Mouse (Mus musculus): Measurements from ENCODE around the gene Bdh2. TPM values are rescaled to one million over a fixed set of nuclear protein-coding genes. Genes with fewer than 3 reads are reported as not detected.
A peak's percentile ranks its signal among the peaks of the same experiment; 100 is the strongest.

The Bdh2 gene
- total and polyA plus RNA-seq, 3 experiments: 0.38 to 1.4 TPM; not detected in 1

DNA sequence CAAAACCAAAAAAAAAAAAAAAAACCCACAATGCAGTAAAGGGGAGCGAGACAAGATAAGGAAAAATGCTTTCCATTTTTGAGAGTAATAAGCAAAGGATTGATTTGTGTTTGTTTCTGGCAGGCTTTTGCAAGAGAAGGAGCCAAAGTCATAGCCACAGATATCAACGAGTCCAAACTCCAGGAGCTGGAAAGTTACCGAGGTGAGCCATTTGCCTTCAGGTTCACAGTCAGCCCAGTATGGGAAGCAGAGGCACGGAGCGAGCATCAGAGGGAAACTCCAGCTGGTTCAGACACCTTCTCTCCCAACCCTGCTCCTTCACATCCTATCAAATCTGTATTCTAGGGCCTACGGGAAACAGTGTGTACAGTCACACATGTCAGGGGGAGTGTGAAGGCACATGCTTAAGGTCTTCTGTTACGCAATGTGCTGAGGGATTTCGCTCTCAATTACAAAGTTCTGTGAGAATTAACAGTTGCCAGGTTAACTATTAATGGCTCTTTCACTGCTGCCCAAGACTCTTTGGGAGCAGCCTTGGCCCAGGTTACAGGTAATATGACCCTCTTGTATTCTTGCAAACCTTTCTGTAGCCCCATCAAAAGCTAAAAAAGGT lies 7.2 kb downstream of the Bdh2 start:
- DNase-seq (ENCODE audit: low spot score) (no peak), ATAC-seq (ENCODE audit: extremely low read depth, insufficient number of reproducible peaks, low FRiP score, poor library complexity, severe bottlenecking) (no peak)
- no peak overlapping the region for H3K4me3 ChIP-seq (ENCODE audit: low read depth, low read length)
- H3K4me1 ChIP-seq (ENCODE audit: insufficient read depth, low read depth, low read length): no peaks in the 10 kb centered on the region
- TF ChIP-seq POLR2AphosphoS5 (IDR thresholded peaks at IDR 0.05; ENCODE audit: insufficient replicate concordance, low read depth, low read length) (no peak), CTCF (IDR thresholded peaks at IDR 0.05; ENCODE audit: low read depth, low read length) (no peak), TAL1 (conservative IDR thresholded peaks at IDR 0.05; ENCODE audit: low read depth, low read length) (no peak), GATA2 (IDR thresholded peaks at IDR 0.05; ENCODE audit: borderline replicate concordance, low read depth, low read length) (no peak), GATA1 (IDR thresholded peaks at IDR 0.05; ENCODE audit: borderline replicate concordance, low read length) (no peak)
- no peaks in the 10 kb centered on the region for H3K36me3 ChIP-seq (replicated peaks)
- no peaks in the 10 kb centered on the region for H3K9me3 ChIP-seq (replicated peaks)
- H3K27me3 ChIP-seq (ENCODE audit: insufficient read depth, low read length): peaks cover 9% of the 10 kb centered on the region

DNA sequence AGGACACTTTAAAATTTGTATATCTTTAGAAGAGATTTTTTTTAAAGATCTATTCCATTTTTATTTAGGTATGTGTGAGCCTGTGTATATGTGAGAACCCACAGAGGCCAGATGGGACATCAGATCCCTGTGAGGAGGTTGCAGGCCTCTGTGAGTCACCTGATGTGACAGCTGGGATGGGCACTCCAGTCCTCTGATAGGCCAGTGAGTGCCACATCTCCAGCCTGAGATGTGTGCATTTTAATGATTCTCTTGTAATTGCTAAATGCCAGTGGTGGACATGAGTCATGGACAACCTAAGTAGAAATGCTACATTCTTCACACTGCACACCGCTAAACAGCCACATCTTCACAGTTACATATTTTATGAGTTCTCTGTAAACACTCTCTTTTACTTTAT lies 8.1 kb downstream of the Bdh2 start:
- H3K9me3 ChIP-seq (replicated peaks): no peaks in the 10 kb centered on the region
- H3K27me3 ChIP-seq (ENCODE audit: insufficient read depth, low read length): peaks cover 10% of the 10 kb centered on the region
- no peak for TF ChIP-seq CTCF (IDR thresholded peaks at IDR 0.05; ENCODE audit: low read depth, low read length)
- TF ChIP-seq GATA1 (IDR thresholded peaks at IDR 0.05; ENCODE audit: borderline replicate concordance, low read length): no peak
- TF ChIP-seq GATA2 (IDR thresholded peaks at IDR 0.05; ENCODE audit: borderline replicate concordance, low read depth, low read length): no peak
- TF ChIP-seq TAL1 (conservative IDR thresholded peaks at IDR 0.05; ENCODE audit: low read depth, low read length): no peak
- TF ChIP-seq POLR2AphosphoS5 (IDR thresholded peaks at IDR 0.05; ENCODE audit: insufficient replicate concordance, low read depth, low read length): no peak
- no peaks in the 10 kb centered on the region for H3K4me1 ChIP-seq (ENCODE audit: insufficient read depth, low read depth, low read length)
- DNase-seq (ENCODE audit: low spot score) (no peak), ATAC-seq (ENCODE audit: extremely low read depth, insufficient number of reproducible peaks, low FRiP score, poor library complexity, severe bottlenecking) (no peak)
- no peak overlapping the region for H3K4me3 ChIP-seq (ENCODE audit: low read depth, low read length)
- no peaks in the 10 kb centered on the region for H3K36me3 ChIP-seq (replicated peaks)

DNA sequence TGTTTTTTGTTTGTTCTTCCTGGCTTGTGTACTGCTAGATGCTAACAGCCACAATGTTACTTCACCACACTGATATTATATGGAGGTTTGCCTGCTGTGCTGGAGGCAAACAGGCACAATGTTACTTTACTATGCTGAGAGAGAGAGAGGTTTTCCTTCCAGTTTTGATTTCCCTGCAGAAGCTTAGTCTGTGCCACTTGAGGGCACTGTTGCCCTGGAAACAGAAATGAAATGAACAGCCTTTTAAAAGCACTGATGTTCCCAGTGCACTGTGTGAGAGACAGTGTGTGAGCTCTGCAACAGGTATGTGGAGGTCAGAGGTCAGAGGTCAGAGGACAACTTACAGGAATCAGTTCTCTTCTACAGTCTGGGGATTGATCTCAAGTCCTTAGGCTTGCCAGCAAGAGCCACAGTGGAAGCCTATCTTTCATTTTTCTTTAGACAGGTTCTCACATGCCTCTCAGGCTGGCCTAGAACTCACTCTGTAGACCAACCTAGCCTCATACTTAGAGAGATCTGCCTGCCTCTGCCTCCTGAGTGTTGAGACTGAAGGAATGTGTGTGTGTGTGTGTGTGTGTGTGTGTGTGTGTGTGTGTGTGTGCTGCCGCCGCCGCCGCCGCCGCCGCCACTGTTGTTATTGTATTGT lies 9.4 kb downstream of the Bdh2 start:
- DNase-seq (ENCODE audit: low spot score) (peak; percentile 4), ATAC-seq (ENCODE audit: extremely low read depth, insufficient number of reproducible peaks, low FRiP score, poor library complexity, severe bottlenecking) (no peak)
- Histone ChIP-seq H3K36me3 (replicated peaks) (no peaks in the 10 kb centered on the region), H3K4me1 (ENCODE audit: insufficient read depth, low read depth, low read length) (no peaks in the 10 kb centered on the region), H3K9me3 (replicated peaks) (no peaks in the 10 kb centered on the region), H3K27me3 (ENCODE audit: insufficient read depth, low read length) (peaks cover 13% of the 10 kb centered on the region), H3K4me3 (ENCODE audit: low read depth, low read length) (no peak overlapping the region)
- TF ChIP-seq CTCF (IDR thresholded peaks at IDR 0.05; ENCODE audit: low read depth, low read length): 0 out of 2 replicates have a peak, but pooled peaks have one; percentile 16
- TF ChIP-seq TAL1 (conservative IDR thresholded peaks at IDR 0.05; ENCODE audit: low read depth, low read length): no peak

DNA sequence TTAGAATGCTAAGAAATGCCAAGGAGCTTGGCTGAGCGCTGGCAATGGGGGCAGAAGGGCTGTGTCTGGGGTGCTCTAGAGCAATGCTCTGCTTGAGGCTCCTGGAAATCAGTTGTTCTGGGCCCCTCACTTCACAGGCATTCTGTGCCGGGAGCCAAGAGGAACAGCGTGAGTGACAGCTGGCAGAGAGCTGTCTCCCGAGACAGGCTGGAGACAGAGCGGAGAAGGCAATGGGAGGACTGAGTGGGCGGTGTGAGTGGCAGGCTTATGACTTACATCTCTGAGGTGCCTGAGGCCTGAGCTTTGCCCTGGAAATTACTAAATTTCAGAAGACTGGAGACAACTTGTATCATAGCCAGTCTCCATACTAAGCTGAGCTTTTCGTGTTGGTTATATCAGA lies 12.7 kb downstream of the Bdh2 start:
- ATAC-seq (ENCODE audit: extremely low read depth, insufficient number of reproducible peaks, low FRiP score, poor library complexity, severe bottlenecking) (no peak), DNase-seq (ENCODE audit: low spot score) (no peak)
- Histone ChIP-seq H3K36me3 (replicated peaks) (no peaks in the 10 kb centered on the region), H3K4me1 (ENCODE audit: insufficient read depth, low read depth, low read length) (peaks cover 2% of the 10 kb centered on the region; the same call in 1 of the 2 replicates), H3K4me3 (ENCODE audit: low read depth, low read length) (no peak overlapping the region), H3K9me3 (replicated peaks) (no peaks in the 10 kb centered on the region), H3K27me3 (ENCODE audit: insufficient read depth, low read length) (peaks cover 18% of the 10 kb centered on the region)
- no peak for TF ChIP-seq TAL1 (conservative IDR thresholded peaks at IDR 0.05; ENCODE audit: low read depth, low read length)
- TF ChIP-seq CTCF (IDR thresholded peaks at IDR 0.05; ENCODE audit: low read depth, low read length): no peak
- no peak for TF ChIP-seq GATA2 (IDR thresholded peaks at IDR 0.05; ENCODE audit: borderline replicate concordance, low read depth, low read length)
- no peak for TF ChIP-seq POLR2AphosphoS5 (IDR thresholded peaks at IDR 0.05; ENCODE audit: insufficient replicate concordance, low read depth, low read length)
- no peak for TF ChIP-seq GATA1 (IDR thresholded peaks at IDR 0.05; ENCODE audit: borderline replicate concordance, low read length)

GRCm38 (mm10) chr3:135295559-135295958 lies 14.5 kb downstream of the Bdh2 start:
- TF ChIP-seq POLR2AphosphoS5 (IDR thresholded peaks at IDR 0.05; ENCODE audit: insufficient replicate concordance, low read depth, low read length) (no peak), TAL1 (conservative IDR thresholded peaks at IDR 0.05; ENCODE audit: low read depth, low read length) (no peak), GATA2 (IDR thresholded peaks at IDR 0.05; ENCODE audit: borderline replicate concordance, low read depth, low read length) (no peak), CTCF (IDR thresholded peaks at IDR 0.05; ENCODE audit: low read depth, low read length) (no peak), GATA1 (IDR thresholded peaks at IDR 0.05; ENCODE audit: borderline replicate concordance, low read length) (no peak)
- no peaks in the 10 kb centered on the region for H3K36me3 ChIP-seq (replicated peaks)
- DNase-seq (ENCODE audit: low spot score) (no peak), ATAC-seq (ENCODE audit: extremely low read depth, insufficient number of reproducible peaks, low FRiP score, poor library complexity, severe bottlenecking) (no peak)
- peaks cover 2% of the 10 kb centered on the region; the same call in 1 of the 2 replicates for H3K4me1 ChIP-seq (ENCODE audit: insufficient read depth, low read depth, low read length)
- H3K4me3 ChIP-seq (ENCODE audit: low read depth, low read length): no peak overlapping the region
- H3K27me3 ChIP-seq (ENCODE audit: insufficient read depth, low read length): peaks cover 18% of the 10 kb centered on the region
- no peaks in the 10 kb centered on the region for H3K9me3 ChIP-seq (replicated peaks)

DNA sequence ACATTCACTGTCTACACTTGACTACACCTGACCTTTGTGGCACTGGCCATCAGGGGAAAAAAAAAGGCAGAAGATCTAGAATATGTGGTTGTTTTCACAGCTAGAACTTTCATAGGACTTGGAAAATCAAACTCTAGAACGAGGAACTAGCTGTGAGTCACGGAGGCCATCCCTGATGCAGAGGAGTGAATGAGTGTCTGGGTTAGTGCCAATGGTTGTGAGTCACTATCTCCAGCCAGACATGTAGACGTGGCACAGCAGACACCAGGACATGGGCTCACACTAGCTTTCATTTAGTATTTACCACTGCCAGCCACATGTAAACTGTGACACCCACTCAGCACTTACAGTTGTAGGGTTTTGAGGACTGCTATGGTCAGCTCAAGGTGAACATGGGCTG lies 17.5 kb downstream of the Bdh2 start:
- no peak overlapping the region for H3K4me3 ChIP-seq (ENCODE audit: low read depth, low read length)

More for the DNA sequence above, 17.5 kb downstream of the Bdh2 start:
- H3K4me1 ChIP-seq (ENCODE audit: insufficient read depth, low read depth, low read length): peaks cover 2% of the 10 kb centered on the region; the same call in 1 of the 2 replicates
- no peak for TF ChIP-seq GATA1 (IDR thresholded peaks at IDR 0.05; ENCODE audit: borderline replicate concordance, low read length)
- no peak for TF ChIP-seq TAL1 (conservative IDR thresholded peaks at IDR 0.05; ENCODE audit: low read depth, low read length)
- no peak for TF ChIP-seq CTCF (IDR thresholded peaks at IDR 0.05; ENCODE audit: low read depth, low read length)
- no peak for TF ChIP-seq POLR2AphosphoS5 (IDR thresholded peaks at IDR 0.05; ENCODE audit: insufficient replicate concordance, low read depth, low read length)
- no peak for TF ChIP-seq GATA2 (IDR thresholded peaks at IDR 0.05; ENCODE audit: borderline replicate concordance, low read depth, low read length)
- peaks cover 26% of the 10 kb centered on the region for H3K27me3 ChIP-seq (ENCODE audit: insufficient read depth, low read length)
- no peaks in the 10 kb centered on the region for H3K36me3 ChIP-seq (replicated peaks)
- H3K9me3 ChIP-seq (replicated peaks): no peaks in the 10 kb centered on the region
- ATAC-seq (ENCODE audit: extremely low read depth, insufficient number of reproducible peaks, low FRiP score, poor library complexity, severe bottlenecking): no peak
- DNase-seq (ENCODE audit: low spot score): no peak
